Mouse (Mus musculus) hindbrain, embryonic 11.5 days (tissue): ENCODE results near the gene Clcn1. TPM values are rescaled to one million over a fixed set of nuclear protein-coding genes. Genes with fewer than 3 reads are reported as not detected.

Experiments used
- ATAC-seq: fragments of 200-750 bp; cut with Nextera tagmentation; 2 replicates; pipeline ENCODE4 v1.8.0; 2017; ENCODE audit warnings: mild to moderate bottlenecking, moderate TSS enrichment, moderate library complexity; ENCODE audit not compliant: low FRiP score
- DNase-seq: peaks from one replicate; pipeline ENCODE4 v3.0.0-alpha.2; 2015; ENCODE audit warnings: low spot score
- H3K27ac ChIP-seq: fragments of 300-500 bp; sonication (generic); 2 replicates; pipeline ENCODE4 v1.5.1; 2014; ENCODE audit warnings: mild to moderate bottlenecking, low read depth, low read length
- H3K27me3 ChIP-seq: fragments of 300-500 bp; sonication (generic); 2 replicates; pipeline ENCODE4 v1.6.1; 2014; ENCODE audit warnings: mild to moderate bottlenecking, low read length, moderate library complexity, mixed read lengths; ENCODE audit not compliant: control insufficient read depth, insufficient read depth
- H3K36me3 ChIP-seq: fragments of 300-500 bp; sonication (generic); 2 replicates; pipeline ENCODE4 v1.6.1; 2014; ENCODE audit warnings: mild to moderate bottlenecking, low read length, moderate library complexity, mixed read lengths; ENCODE audit not compliant: control insufficient read depth, insufficient read depth
- H3K4me1 ChIP-seq: fragments of 300-500 bp; sonication (generic); replicated peaks from 2 replicates; pipeline ENCODE4 v1.6.1; 2014; ENCODE audit warnings: low read length, mixed read lengths; ENCODE audit not compliant: control insufficient read depth, insufficient read depth
- H3K4me2 ChIP-seq: fragments of 300-500 bp; sonication (generic); replicated peaks from 2 replicates; pipeline ENCODE4 v1.6.1; 2014; ENCODE audit warnings: mild to moderate bottlenecking, low read depth, low read length
- H3K4me3 ChIP-seq: fragments of 300-500 bp; sonication (generic); 2 replicates; pipeline ENCODE4 v1.5.1; 2014; ENCODE audit warnings: low read depth, low read length
- H3K9ac ChIP-seq: fragments of 300-500 bp; sonication (generic); 2 replicates; pipeline ENCODE4 v1.6.1; 2014; ENCODE audit warnings: low read depth, low read length
- H3K9me3 ChIP-seq: fragments of 300-500 bp; sonication (generic); 2 replicates; pipeline ENCODE4 v1.6.1; 2016; ENCODE audit warnings: low read length; ENCODE audit not compliant: control insufficient read depth
- WGBS: fragments of 180-500 bp; shearing (Covaris S2); extraction: QIAGEN DNeasy Blood & Tissue Kit; methylation state at CpG from one replicate; pipeline ENCODE4 v1.1.7; 2014; 5-methylcytosine and 5-hydroxymethylcytosine counted together
- polyA plus RNA-seq: library from polyadenylated mRNA; unstranded; fragments of >200 nt; fragmentation: Nextera tagmentation; extraction: Ambion mirVana; gene quantifications from 2 replicates; pipeline ENCODE4 v1.2.1, GENCODE M21; 2014

The Clcn1 gene
- polyA plus RNA-seq, 1 experiment from 2014 or later = 1.5 TPM

- no peak overlapping the region for H3K9ac ChIP-seq
- no peak overlapping the region for H3K4me3 ChIP-seq
- H3K9me3 ChIP-seq = no peaks in the 10 kb centered on the region
- DNase-seq (no peak), ATAC-seq (no peak)
- no peak overlapping the region for H3K4me2 ChIP-seq
- no peak overlapping the region for H3K27ac ChIP-seq
- no peaks in the 10 kb centered on the region for H3K4me1 ChIP-seq
- H3K27me3 ChIP-seq = no peaks in the 10 kb centered on the region
- 77% methylated on average over 4 of the region's 4 CpGs for WGBS
- no peaks in the 10 kb centered on the region for H3K36me3 ChIP-seq
Measured at GRCm38 (mm10) chr6:42364066-42364465, 77.6 kb downstream of the Clcn1 start.

GRCm38 (mm10) chr6:42364607-42365006 lies 78.1 kb downstream of the Clcn1 start:
- ATAC-seq (no peak), DNase-seq (no peak)
- Histone ChIP-seq H3K27me3 (no peaks in the 10 kb centered on the region), H3K4me3 (no peak overlapping the region), H3K4me2 (no peak overlapping the region), H3K27ac (no peak overlapping the region), H3K36me3 (no peaks in the 10 kb centered on the region), H3K9ac (no peak overlapping the region), H3K4me1 (no peaks in the 10 kb centered on the region), H3K9me3 (no peaks in the 10 kb centered on the region)
- WGBS = 90% methylated on average over 15 of the region's 15 CpGs

DNA sequence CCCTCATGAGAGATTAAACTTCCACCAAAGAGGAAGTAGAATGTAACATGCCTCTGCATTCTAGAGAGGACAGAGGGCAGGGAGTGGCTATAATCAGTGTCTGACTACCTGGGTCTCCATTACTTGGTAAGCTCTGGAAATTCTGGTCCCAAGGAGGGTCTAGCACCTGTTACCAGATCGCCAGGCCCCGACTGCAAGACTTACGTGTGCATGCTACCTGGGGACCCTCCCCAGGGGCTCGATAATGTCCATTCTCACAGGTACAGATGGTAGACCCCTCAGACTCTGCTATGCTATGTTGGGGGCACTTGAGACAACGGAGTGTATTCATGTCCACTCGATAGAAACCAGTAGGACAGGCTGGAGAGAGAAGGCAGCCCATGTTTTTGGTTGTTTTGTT lies 78.7 kb downstream of the Clcn1 start:
- Histone ChIP-seq H3K4me2 (no peak overlapping the region), H3K27ac (no peak overlapping the region), H3K4me3 (no peak overlapping the region), H3K4me1 (no peaks in the 10 kb centered on the region), H3K27me3 (no peaks in the 10 kb centered on the region), H3K9ac (no peak overlapping the region), H3K9me3 (no peaks in the 10 kb centered on the region), H3K36me3 (no peaks in the 10 kb centered on the region)
- DNase-seq (no peak), ATAC-seq (no peak)
- WGBS = 91% methylated on average over 6 of the region's 6 CpGs

Other genes with a start within 250 kb of the Clcn1 start
- gene Sva, start 248.3 kb upstream of the Clcn1 start, polyA plus RNA-seq = not detected in 2 replicates
- gene Tas2r139, start 145.7 kb upstream of the Clcn1 start, polyA plus RNA-seq = not detected in 2 replicates
- not detected in 2 replicates for gene Tas2r144, start 71.4 kb upstream of the Clcn1 start, polyA plus RNA-seq
- gene Gstk1, start 40.8 kb upstream of the Clcn1 start, polyA plus RNA-seq = 15.7 and 20.2 TPM in 2 replicates
- gene Tmem139, start 24.7 kb upstream of the Clcn1 start, polyA plus RNA-seq = 0.63 and 0.86 TPM in 2 replicates
- 59.7 and 67.8 TPM in 2 replicates for gene Casp2, start 21.7 kb upstream of the Clcn1 start, polyA plus RNA-seq
- 2.6 and 3.1 TPM in 2 replicates for gene Fam131b, start 38.0 kb downstream of the Clcn1 start, polyA plus RNA-seq
- gene Zyx, start 62.9 kb downstream of the Clcn1 start, polyA plus RNA-seq = 57.5 and 60.1 TPM in 2 replicates
- gene Epha1, start 86.6 kb downstream of the Clcn1 start, polyA plus RNA-seq = 0.43 and 1.3 TPM in 2 replicates
- gene Tas2r143, start 113.6 kb downstream of the Clcn1 start, polyA plus RNA-seq = not detected in 2 replicates
- 0.15 TPM in 1 of 2 replicates, not detected in the other for gene Tas2r135, start 118.7 kb downstream of the Clcn1 start, polyA plus RNA-seq
- gene Tas2r126, start 147.8 kb downstream of the Clcn1 start, polyA plus RNA-seq = not detected in 2 replicates
- gene Olfr458, start 178.5 kb downstream of the Clcn1 start, polyA plus RNA-seq = not detected in 2 replicates
- not detected in 2 replicates for gene Olfr457, start 189.7 kb downstream of the Clcn1 start, polyA plus RNA-seq
- not detected in 2 replicates for gene Olfr456, start 200.5 kb downstream of the Clcn1 start, polyA plus RNA-seq